Mouse (Mus musculus): ENCODE data around the gene Afm.

DNA sequence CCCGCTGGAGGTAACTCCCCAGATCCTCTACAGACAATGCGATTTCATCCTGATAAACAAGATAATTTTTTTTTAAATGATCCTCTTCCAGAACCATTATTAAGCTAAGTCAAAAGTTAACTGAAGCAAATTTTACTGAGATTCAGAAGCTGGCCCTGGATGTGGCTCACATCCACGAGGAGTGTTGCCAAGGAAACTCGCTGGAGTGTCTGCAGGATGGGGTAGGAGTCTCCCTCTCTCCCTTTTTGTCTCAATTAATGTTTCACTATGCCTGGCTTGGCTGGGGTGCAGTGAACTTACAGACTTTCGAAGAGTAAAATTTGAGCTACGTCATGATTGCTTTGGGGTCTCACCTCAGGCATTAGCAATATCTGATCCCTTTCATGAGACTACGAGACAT, 19.2 kb upstream of the Afm start:
- TF ChIP-seq CTCF (IDR thresholded peaks at IDR 0.05; ENCODE audit: control insufficient read depth, insufficient read depth, low read length) (no peak), POLR2A (IDR thresholded peaks at IDR 0.05; ENCODE audit: borderline replicate concordance, control insufficient read depth, low read depth, low read length) (no peak)
